In genomic region chr15:98953401-98954356, GRCm38 (mm10) we compare ENCODE assay signal across 8 mouse cellular contexts. TPM values are rescaled to one million over a fixed set of nuclear protein-coding genes. Genes with fewer than 3 reads are reported as not detected.
DNase-seq lines count a peak whose midpoint lies in the region; ATAC-seq and TF ChIP-seq lines count a peak whose summit lies in the region.

Gm49450 (minus strand) TSS chr15:98953551.
Tuba1a (minus strand) TSS chr15:98953703.

- peak within 1 kb of the TSS; percentile 76 for H3K4me2 ChIP-seq in hindbrain, postnatal 0 days (ENCODE audit: low read depth, low read length)

- intact Hi-C loops in left cerebral cortex, adult 2 months (cut with DNase I) = loop anchor here (1.0 to 2.0 kb wide), 4 partner anchors 16 to 40 kb away; partner anchors contain the start of gene Tuba1b

- peaks cover 13% of the 10 kb centered on the region for H3K79me2 ChIP-seq in macrophage (ENCODE audit: inconsistent target)

- peak; percentile 78 to 85 for DNase-seq in gastrocnemius, adult 8-10 months (ENCODE audit: low spot score in 2 of 2)
- peak; percentile 99 for DNase-seq in hindbrain, postnatal 0 days (ENCODE audit: low spot score)
- DNase-seq in left cerebral cortex, adult 2 months (ENCODE audit: extremely low spot score in 1 of 2, low spot score in 2 of 2) = peak; percentile 94 to 96
- peak; percentile 95 for DNase-seq in retina, postnatal 7 days (ENCODE audit: low read depth, low spot score)
- peak; percentile 72 to 88 for DNase-seq in urinary bladder, postnatal 36 days (ENCODE audit: low spot score in 2 of 2)

- peak within 1 kb of the TSS; percentile 97 for H3K27ac ChIP-seq in cortical plate, adult 2 months (ENCODE audit: insufficient read depth, low read length)
- H3K27ac ChIP-seq in hindbrain, postnatal 0 days = peak within 1 kb of the TSS; percentile 100
- peak within 1 kb of the TSS; percentile 100 for H3K27ac ChIP-seq in left cerebral cortex, adult 2 months
- peak within 1 kb of the TSS; percentile 77 for H3K27ac ChIP-seq in macrophage

- H3K27me3 ChIP-seq in hindbrain, postnatal 0 days (ENCODE audit: insufficient read depth, low read length) = no peaks in the 10 kb centered on the region

- ATAC-seq in activated CD4-positive, CD25-positive, alpha-beta regulatory T cell, adult 4 months = peak; percentile 98
- ATAC-seq in hindbrain, postnatal 0 days = peak; percentile 99

- no peaks in the 10 kb centered on the region; the same call in 1 of the 2 replicates for H3K36me3 ChIP-seq in hindbrain, postnatal 0 days (ENCODE audit: insufficient read depth, low read length)
- H3K36me3 ChIP-seq in macrophage (ENCODE audit: inconsistent target) = no peaks in the 10 kb centered on the region

- H3K9me3 ChIP-seq in hindbrain, postnatal 0 days (ENCODE audit: low read length) = no peaks in the 10 kb centered on the region

- peak within 1 kb of the TSS; percentile 100 for H3K9ac ChIP-seq in hindbrain, postnatal 0 days (replicated peaks; ENCODE audit: low read length)

- H3K4me1 ChIP-seq in cortical plate, adult 2 months (ENCODE audit: control insufficient read depth, insufficient read depth, low read length) = peaks cover 2% of the 10 kb centered on the region; the same call in 1 of the 2 replicates
- no peaks in the 10 kb centered on the region; the same call in 1 of the 2 replicates for H3K4me1 ChIP-seq in hindbrain, postnatal 0 days (ENCODE audit: insufficient read depth, low read length)

- H3K4me3 ChIP-seq in cortical plate, adult 2 months (ENCODE audit: insufficient read depth, low read length) = peak within 1 kb of the TSS; percentile 66
- H3K4me3 ChIP-seq in hindbrain, postnatal 0 days (ENCODE audit: low read length) = peak within 1 kb of the TSS; percentile 90
- peak within 1 kb of the TSS; percentile 86 for H3K4me3 ChIP-seq in left cerebral cortex, adult 2 months
- peak within 1 kb of the TSS; percentile 91 for H3K4me3 ChIP-seq in macrophage (ENCODE audit: inconsistent target)

- TF ChIP-seq POLR2A in cortical plate, adult 2 months (IDR thresholded peaks at IDR 0.05; ENCODE audit: extremely low read depth, insufficient read depth, low read length) = peak; percentile 99

- TF ChIP-seq CTCF in cortical plate, adult 2 months (IDR thresholded peaks at IDR 0.05; ENCODE audit: extremely low read depth, insufficient read depth, low read length) = no peak
- TF ChIP-seq CTCF in hindbrain, postnatal 0 days (IDR thresholded peaks at IDR 0.05; ENCODE audit: low read depth) = no peak
- TF ChIP-seq CTCF in left cerebral cortex, adult 2 months (IDR thresholded peaks at IDR 0.05) = no peak

- WGBS in hindbrain, postnatal 0 days = 1% methylated on average over 28 of the region's 28 CpGs
- 16% methylated on average over 28 of the region's 28 CpGs for WGBS in macrophage (ENCODE audit: missing documents)

RNA-seq across cellular contexts. Expression of gene Gm49450, which starts in this region (rescaled TPM):
- polyA plus RNA-seq in activated CD4-positive, CD25-positive, alpha-beta regulatory T cell, adult 4 months (2017; shearing (Covaris generic)) = not detected
- 0.35 and 0.55 TPM in 2 replicates for polyA plus RNA-seq in cortical plate, adult 2 months (2012; rRNA removed)
- not detected for total RNA-seq in gastrocnemius, adult 8-10 months (2022)
- total RNA-seq in hindbrain, postnatal 0 days (2014; rRNA removed) = 1,661 and 1,767 TPM in 2 replicates
- polyA plus RNA-seq in hindbrain, postnatal 0 days (2015; fragmentation: Nextera tagmentation; extraction: Ambion mirVana) = not detected in 2 replicates
- total RNA-seq in left cerebral cortex, adult 2 months (2021) = not detected
- total RNA-seq in macrophage (2018; cell fraction: chromatin; rRNA removed) = 1 to 10 TPM in 2 of 26 experiments, not detected in 24; 1.0 to 1.4 TPM
- total RNA-seq in macrophage (2018; cell fraction: cytosol; rRNA removed) = not detected
- not detected for total RNA-seq in macrophage (2018; cell fraction: nucleus; rRNA removed)
- polyA plus RNA-seq in macrophage (2018) = 0.27 TPM in 1 of 3 replicates, not detected in the others

RNA-seq across cellular contexts. Expression of gene Tuba1a, which starts in this region (rescaled TPM):
- polyA plus RNA-seq in activated CD4-positive, CD25-positive, alpha-beta regulatory T cell, adult 4 months (2017; shearing (Covaris generic)) = 100 to 1,000 TPM; 243 to 273 TPM
- polyA plus RNA-seq in cortical plate, adult 2 months (2012; rRNA removed) = 1,321 and 1,512 TPM in 2 replicates
- total RNA-seq in gastrocnemius, adult 8-10 months (2022) = 10 to 100 TPM; 12.6 to 24.0 (median 18.4) TPM
- 18,723 and 19,179 TPM in 2 replicates for total RNA-seq in hindbrain, postnatal 0 days (2014; rRNA removed)
- polyA plus RNA-seq in hindbrain, postnatal 0 days (2015; fragmentation: Nextera tagmentation; extraction: Ambion mirVana) = 11,647 and 12,500 TPM in 2 replicates
- total RNA-seq in left cerebral cortex, adult 2 months (2021) = 100 to 1,000 TPM; 817 to 827 TPM
- 10 to 100 TPM in 1 of 26 experiments, 1 to 10 TPM in 23, under 1 TPM in 1, not detected in 1; 0.95 to 61.2 (median 3.6) TPM for total RNA-seq in macrophage (2018; cell fraction: chromatin; rRNA removed)
- 10 to 100 TPM; 43.8 to 83.3 (median 62.4) TPM for total RNA-seq in macrophage (2018; cell fraction: cytosol; rRNA removed)
- 10 to 100 TPM in 23 of 26 experiments, 1 to 10 TPM in 3; 7.0 to 40.8 (median 19.8) TPM for total RNA-seq in macrophage (2018; cell fraction: nucleus; rRNA removed)
- 37.8 to 73.9 TPM (median 54.5 TPM) in 3 replicates for polyA plus RNA-seq in macrophage (2018)

Comparison
In these comparisons a context has a peak if more than half of its experiments do, and no peak if none do; other contexts are left out.
1. Peak in every context shown above with its lines: DNase-seq, ATAC-seq, H3K4me3 ChIP-seq and H3K27ac ChIP-seq.
2. RNA of gene Gm49450 (total RNA-seq): 1,661 to 1,767 TPM in hindbrain, postnatal 0 days; not detected in gastrocnemius, adult 8-10 months and not detected in left cerebral cortex, adult 2 months; every median in the first group is over 1,000 times any median in the second.
3. RNA of gene Tuba1a (total RNA-seq): 18,723 to 19,179 TPM in hindbrain, postnatal 0 days and 817 to 827 TPM in left cerebral cortex, adult 2 months; 12.6 to 24.0 TPM in gastrocnemius, adult 8-10 months; every median in the first group is over 10 times any median in the second.
4. RNA of gene Tuba1a (total RNA-seq): 18,723 to 19,179 TPM in hindbrain, postnatal 0 days; 817 to 827 TPM in left cerebral cortex, adult 2 months; every median in the first group is over 10 times any median in the second.